In genomic region chr4:35192725-35193124, GRCm38 (mm10) we compare ENCODE assay signal across 11 mouse cellular contexts. TPM values are rescaled to one million over a fixed set of nuclear protein-coding genes. Genes with fewer than 3 reads are reported as not detected.
A peak's percentile ranks its signal among the peaks of the same experiment; 100 is the strongest.
DNase-seq lines count a peak whose midpoint lies in the region; ATAC-seq and TF ChIP-seq lines count a peak whose summit lies in the region.
"Had no signal": no experiment of that assay in that cellular context is flagged by ENCODE, and none has a peak within 500 bp of the region (broad histone marks: within the 10 kb centered on the region; RNA-seq: fewer than 3 reads in every experiment).

No protein-coding gene starts in this region.

- no peak for ATAC-seq in forebrain, embryonic 11.5 days (replicated peaks; ENCODE audit: low FRiP score)
- no peak for ATAC-seq in forebrain, embryonic 12.5 days (ENCODE audit: low FRiP score)
- ATAC-seq in liver, embryonic 14.5 days (ENCODE audit: insufficient read depth): no peak
- no peak for ATAC-seq in liver, embryonic 12.5 days
- no peak for ATAC-seq in midbrain, postnatal 0 days (ENCODE audit: low FRiP score)

- TF ChIP-seq CTCF in liver, embryonic 14.5 days (IDR thresholded peaks at IDR 0.05; ENCODE audit: low read depth): peak; percentile 26; the same call in 1 of the 2 replicates
- TF ChIP-seq CTCF in cortical plate, adult 2 months (IDR thresholded peaks at IDR 0.05; ENCODE audit: extremely low read depth, insufficient read depth, low read length): 0 out of 2 replicates have a peak, but pooled peaks have one; percentile 0
- peak; percentile 74 for TF ChIP-seq CTCF in midbrain, postnatal 0 days (IDR thresholded peaks at IDR 0.05)

- H3K27ac ChIP-seq in forebrain, embryonic 11.5 days (ENCODE audit: low read depth, low read length): no peak overlapping the region
- no peak overlapping the region for H3K27ac ChIP-seq in forebrain, embryonic 12.5 days
- H3K27ac ChIP-seq in liver, embryonic 14.5 days: no peak overlapping the region
- no peak overlapping the region for H3K27ac ChIP-seq in liver, embryonic 12.5 days
- H3K27ac ChIP-seq in cortical plate, adult 2 months (ENCODE audit: insufficient read depth, low read length): no peak overlapping the region
- no peak overlapping the region for H3K27ac ChIP-seq in midbrain, postnatal 0 days (ENCODE audit: low read depth, low read length)

- no peaks in the 10 kb centered on the region for H3K4me1 ChIP-seq in forebrain, embryonic 11.5 days (replicated peaks; ENCODE audit: control insufficient read depth, insufficient read depth, low read length)
- no peaks in the 10 kb centered on the region for H3K4me1 ChIP-seq in forebrain, embryonic 12.5 days
- peaks cover 0 to 5% of the 10 kb centered on the region in 2 experiments; a peak in 2 of 4 replicates for H3K4me1 ChIP-seq in liver, embryonic 14.5 days (replicated peaks; ENCODE audit: control insufficient read depth in 2 of 2, insufficient read depth in 2 of 2, low read length in 1 of 2)
- H3K4me1 ChIP-seq in liver, embryonic 12.5 days: peaks cover 10% of the 10 kb centered on the region
- no peaks in the 10 kb centered on the region for H3K4me1 ChIP-seq in cortical plate, adult 2 months (ENCODE audit: control insufficient read depth, insufficient read depth, low read length)
- no peaks in the 10 kb centered on the region for H3K4me1 ChIP-seq in midbrain, postnatal 0 days (ENCODE audit: insufficient read depth, low read length)

- no peaks in the 10 kb centered on the region for H3K9me3 ChIP-seq in forebrain, embryonic 11.5 days (ENCODE audit: control insufficient read depth, low read length)
- no peaks in the 10 kb centered on the region for H3K9me3 ChIP-seq in forebrain, embryonic 12.5 days
- H3K9me3 ChIP-seq in liver, embryonic 14.5 days (ENCODE audit: control insufficient read depth, low read length): no peaks in the 10 kb centered on the region
- H3K9me3 ChIP-seq in liver, embryonic 12.5 days (replicated peaks): no peaks in the 10 kb centered on the region
- H3K9me3 ChIP-seq in midbrain, postnatal 0 days (ENCODE audit: low read length): no peaks in the 10 kb centered on the region

- DNase-seq in forebrain, embryonic 11.5 days (ENCODE audit: low spot score): peak; percentile 19
- DNase-seq in liver, embryonic 14.5 days (ENCODE audit: low read depth in 3 of 3, low spot score in 3 of 3): no peak
- peak; percentile 71 for DNase-seq in midbrain, postnatal 0 days (ENCODE audit: low spot score)
- no peak for DNase-seq in left cerebral cortex, adult 9 months (ENCODE audit: low spot score in 2 of 2)
- no peak for DNase-seq in ovary, postnatal 14 days (ENCODE audit: low spot score)

- WGBS in forebrain, embryonic 11.5 days: 44% methylated on average over 7 of the region's 7 CpGs
- WGBS in forebrain, embryonic 12.5 days: 48% methylated on average over 7 of the region's 7 CpGs
- WGBS in liver, embryonic 14.5 days (ENCODE audit: insufficient replicate concordance): 53% methylated on average over 7 of the region's 7 CpGs
- WGBS in liver, embryonic 12.5 days (ENCODE audit: insufficient replicate concordance): 57% methylated on average over 7 of the region's 7 CpGs
- 38% methylated on average over 7 of the region's 7 CpGs for WGBS in midbrain, postnatal 0 days

- H3K4me3 ChIP-seq in forebrain, embryonic 11.5 days (ENCODE audit: low read depth, low read length): no peak overlapping the region
- no peak overlapping the region for H3K4me3 ChIP-seq in forebrain, embryonic 12.5 days (replicated peaks)
- H3K4me3 ChIP-seq in liver, embryonic 14.5 days (ENCODE audit: insufficient read depth in 1 of 2, low read depth in 2 of 2, low read length in 2 of 2): no peak overlapping the region
- H3K4me3 ChIP-seq in liver, embryonic 12.5 days: no peak overlapping the region
- H3K4me3 ChIP-seq in cortical plate, adult 2 months (ENCODE audit: insufficient read depth, low read length): no peak overlapping the region
- H3K4me3 ChIP-seq in midbrain, postnatal 0 days (ENCODE audit: low read depth, low read length): no peak overlapping the region

- H3K4me2 ChIP-seq in forebrain, embryonic 11.5 days (ENCODE audit: low read depth, low read length, severe bottlenecking): no peak overlapping the region
- H3K4me2 ChIP-seq in forebrain, embryonic 12.5 days: no peak overlapping the region
- no peak overlapping the region for H3K4me2 ChIP-seq in liver, embryonic 14.5 days (ENCODE audit: low read depth)
- no peak overlapping the region for H3K4me2 ChIP-seq in liver, embryonic 12.5 days
- no peak overlapping the region for H3K4me2 ChIP-seq in midbrain, postnatal 0 days (ENCODE audit: low read depth, low read length, poor library complexity, severe bottlenecking)

- TF ChIP-seq POLR2A in cortical plate, adult 2 months (IDR thresholded peaks at IDR 0.05; ENCODE audit: extremely low read depth, insufficient read depth, low read length): no peak

- no peak for TF ChIP-seq EP300 in liver, embryonic 14.5 days (IDR thresholded peaks at IDR 0.05; ENCODE audit: low read depth)

- H3K36me3 ChIP-seq in forebrain, embryonic 11.5 days (ENCODE audit: control insufficient read depth, insufficient read depth, low read length): no peaks in the 10 kb centered on the region
- peaks cover 11% of the 10 kb centered on the region for H3K36me3 ChIP-seq in forebrain, embryonic 12.5 days (replicated peaks)
- H3K36me3 ChIP-seq in liver, embryonic 14.5 days (replicated peaks; ENCODE audit: control insufficient read depth, insufficient read depth, low read depth): no peaks in the 10 kb centered on the region
- no peaks in the 10 kb centered on the region for H3K36me3 ChIP-seq in liver, embryonic 12.5 days
- H3K36me3 ChIP-seq in midbrain, postnatal 0 days (ENCODE audit: insufficient read depth, low read length): peaks cover 15% of the 10 kb centered on the region; the same call in 1 of the 2 replicates

- no peak overlapping the region for H3K9ac ChIP-seq in forebrain, embryonic 11.5 days (ENCODE audit: low read length)
- no peak overlapping the region for H3K9ac ChIP-seq in forebrain, embryonic 12.5 days
- H3K9ac ChIP-seq in liver, embryonic 14.5 days (replicated peaks): no peak overlapping the region
- H3K9ac ChIP-seq in liver, embryonic 12.5 days: no peak overlapping the region
- H3K9ac ChIP-seq in midbrain, postnatal 0 days (replicated peaks; ENCODE audit: low read length, poor library complexity, severe bottlenecking): no peak overlapping the region

- H3K27me3 ChIP-seq in forebrain, embryonic 11.5 days (ENCODE audit: control insufficient read depth, insufficient read depth, low read length): no peaks in the 10 kb centered on the region
- H3K27me3 ChIP-seq in forebrain, embryonic 12.5 days: no peaks in the 10 kb centered on the region
- no peaks in the 10 kb centered on the region for H3K27me3 ChIP-seq in liver, embryonic 14.5 days (ENCODE audit: control insufficient read depth, insufficient read depth, low read length)
- H3K27me3 ChIP-seq in liver, embryonic 12.5 days (replicated peaks): no peaks in the 10 kb centered on the region
- H3K27me3 ChIP-seq in midbrain, postnatal 0 days (ENCODE audit: insufficient read depth, low read length): no peaks in the 10 kb centered on the region

RNA-seq across cellular contexts. Expression of gene C9orf72, which starts 33.2 kb away (rescaled TPM):
- 25.4 and 25.7 TPM in 2 replicates for polyA plus RNA-seq in forebrain, embryonic 11.5 days (2014; fragmentation: Nextera tagmentation; extraction: Ambion mirVana)
- 27.4 and 28.4 TPM in 2 replicates for polyA plus RNA-seq in forebrain, embryonic 12.5 days (2016; fragmentation: Nextera tagmentation; extraction: Ambion mirVana)
- 2.2 and 3.0 TPM in 2 replicates for polyA plus RNA-seq in liver, embryonic 14.5 days (2012; rRNA removed)
- 3.0 and 3.9 TPM in 2 replicates for polyA plus RNA-seq in liver, embryonic 14.5 days (2014; fragmentation: Nextera tagmentation; extraction: Ambion mirVana)
- polyA plus RNA-seq in liver, embryonic 12.5 days (2016; fragmentation: Nextera tagmentation; extraction: Ambion mirVana): 3.4 and 4.8 TPM in 2 replicates
- 22.7 and 23.9 TPM in 2 replicates for polyA plus RNA-seq in cortical plate, adult 2 months (2012; rRNA removed)
- 54.4 and 65.9 TPM in 2 replicates for total RNA-seq in midbrain, postnatal 0 days (2014; rRNA removed)
- 49.7 and 51.7 TPM in 2 replicates for polyA plus RNA-seq in midbrain, postnatal 0 days (2015; fragmentation: Nextera tagmentation; extraction: Ambion mirVana)

RNA-seq across cellular contexts. Expression of gene Mob3b, which starts 35.4 kb away (rescaled TPM):
- polyA plus RNA-seq in forebrain, embryonic 11.5 days (2014; fragmentation: Nextera tagmentation; extraction: Ambion mirVana): 18.9 and 20.0 TPM in 2 replicates
- polyA plus RNA-seq in forebrain, embryonic 12.5 days (2016; fragmentation: Nextera tagmentation; extraction: Ambion mirVana): 18.2 and 20.7 TPM in 2 replicates
- 1.3 and 1.4 TPM in 2 replicates for polyA plus RNA-seq in liver, embryonic 14.5 days (2012; rRNA removed)
- 2.6 and 2.8 TPM in 2 replicates for polyA plus RNA-seq in liver, embryonic 14.5 days (2014; fragmentation: Nextera tagmentation; extraction: Ambion mirVana)
- polyA plus RNA-seq in liver, embryonic 12.5 days (2016; fragmentation: Nextera tagmentation; extraction: Ambion mirVana): 6.0 and 7.1 TPM in 2 replicates
- polyA plus RNA-seq in cortical plate, adult 2 months (2012; rRNA removed): 2.9 and 4.0 TPM in 2 replicates
- total RNA-seq in midbrain, postnatal 0 days (2014; rRNA removed): 0.77 and 1.3 TPM in 2 replicates
- 1.6 and 1.8 TPM in 2 replicates for polyA plus RNA-seq in midbrain, postnatal 0 days (2015; fragmentation: Nextera tagmentation; extraction: Ambion mirVana)

RNA-seq across cellular contexts. Expression of gene Ifnk, which starts 40.9 kb away (rescaled TPM):
- polyA plus RNA-seq in forebrain, embryonic 11.5 days (2014; fragmentation: Nextera tagmentation; extraction: Ambion mirVana): 0.56 TPM in 1 of 2 replicates, not detected in the other
- polyA plus RNA-seq in forebrain, embryonic 12.5 days (2016; fragmentation: Nextera tagmentation; extraction: Ambion mirVana): 0.35 and 0.41 TPM in 2 replicates
- polyA plus RNA-seq in liver, embryonic 14.5 days (2012; rRNA removed): not detected in 2 replicates
- not detected in 2 replicates for polyA plus RNA-seq in liver, embryonic 14.5 days (2014; fragmentation: Nextera tagmentation; extraction: Ambion mirVana)
- 0.17 TPM in 1 of 2 replicates, not detected in the other for polyA plus RNA-seq in liver, embryonic 12.5 days (2016; fragmentation: Nextera tagmentation; extraction: Ambion mirVana)
- polyA plus RNA-seq in cortical plate, adult 2 months (2012; rRNA removed): not detected in 2 replicates
- total RNA-seq in midbrain, postnatal 0 days (2014; rRNA removed): not detected in 2 replicates
- not detected in 2 replicates for polyA plus RNA-seq in midbrain, postnatal 0 days (2015; fragmentation: Nextera tagmentation; extraction: Ambion mirVana)
- total RNA-seq: left cerebral cortex, adult 8-10 months had no signal
- polyA plus RNA-seq: C2C12; gonadal fat pad, adult 2 months had no signal

Comparison
In these comparisons a context has a peak if more than half of its experiments do, and no peak if none do; other contexts are left out.
1. DNase-seq: peak in forebrain, embryonic 11.5 days (single experiment) and midbrain, postnatal 0 days (single experiment); none in liver, embryonic 14.5 days (0 of 3), left cerebral cortex, adult 9 months (0 of 2) and ovary, postnatal 14 days (single experiment).
2. CTCF ChIP-seq: peak in every context shown above with its lines; median percentile 74 in midbrain, postnatal 0 days; 26 in liver, embryonic 14.5 days; 0 in cortical plate, adult 2 months.